Mouse (Mus musculus) ovary, adult 18-20 months (tissue): ENCODE data around the gene Fig4.

Experiments
- DNase-seq: peaks from one replicate; pipeline ENCODE4 v3.0.0; 2022; ENCODE audit warnings: low spot score, mixed read lengths

Gene Fig4

DNA sequence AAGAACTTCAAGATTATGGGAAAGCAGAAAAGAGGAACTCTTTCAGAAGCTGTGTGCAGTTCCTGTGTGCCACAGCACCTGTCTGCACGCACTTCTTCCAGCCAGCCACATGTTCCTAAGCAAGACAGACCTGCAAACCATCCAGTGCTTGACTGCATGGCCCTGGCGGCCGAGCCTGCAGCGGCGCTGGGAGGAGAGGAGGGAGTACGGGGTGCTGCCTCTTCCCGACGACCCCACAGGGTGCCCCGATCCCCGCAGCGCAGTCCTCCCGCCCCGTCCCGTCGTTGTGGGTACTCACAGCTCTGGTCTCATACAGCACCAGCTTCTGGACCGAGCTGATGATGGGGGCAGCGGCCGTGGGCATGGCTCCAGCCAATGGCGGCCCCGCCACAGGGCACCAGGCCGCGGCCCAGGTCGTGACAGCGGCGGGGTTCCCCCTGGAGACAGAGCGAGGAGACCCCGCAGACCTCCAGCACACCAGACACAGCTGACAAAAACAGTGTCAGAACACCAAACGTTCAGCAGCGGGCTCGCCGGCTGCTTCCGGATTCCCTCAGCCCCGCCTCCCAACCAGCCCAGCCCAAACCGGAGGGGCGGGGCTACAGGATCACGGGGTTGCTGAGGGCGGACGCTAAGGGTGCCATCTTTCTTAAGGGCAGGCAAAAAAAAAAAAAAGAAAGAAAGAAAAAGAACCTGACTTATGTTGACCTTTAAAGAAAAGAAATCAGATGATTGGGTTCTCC lies at the start of gene Fig4:
Fig4 (minus strand) TSS at position 572 of the 743 bp plus-strand sequence.
- DNase-seq: peak; percentile 79

DNA sequence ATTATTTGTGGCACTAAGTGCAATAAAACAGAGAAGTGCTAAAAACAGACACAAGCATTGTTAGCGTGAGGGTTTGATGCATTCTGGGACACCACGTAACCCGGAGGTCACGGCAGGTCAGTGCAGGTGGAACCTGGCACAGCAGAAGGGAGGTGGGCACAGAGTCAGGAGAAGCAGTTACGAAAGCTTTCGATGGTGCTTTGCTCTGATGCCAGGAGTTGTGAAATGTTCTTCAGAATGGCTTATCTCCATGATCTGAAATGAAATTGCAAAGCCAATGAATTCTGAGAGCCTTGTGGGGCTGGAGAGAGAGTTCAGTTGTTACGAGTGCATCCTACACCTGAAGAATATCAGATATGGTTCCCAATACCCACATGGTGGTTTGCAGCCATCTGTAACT lies 38.3 kb upstream of the Fig4 start:
- no peak for DNase-seq

DNA sequence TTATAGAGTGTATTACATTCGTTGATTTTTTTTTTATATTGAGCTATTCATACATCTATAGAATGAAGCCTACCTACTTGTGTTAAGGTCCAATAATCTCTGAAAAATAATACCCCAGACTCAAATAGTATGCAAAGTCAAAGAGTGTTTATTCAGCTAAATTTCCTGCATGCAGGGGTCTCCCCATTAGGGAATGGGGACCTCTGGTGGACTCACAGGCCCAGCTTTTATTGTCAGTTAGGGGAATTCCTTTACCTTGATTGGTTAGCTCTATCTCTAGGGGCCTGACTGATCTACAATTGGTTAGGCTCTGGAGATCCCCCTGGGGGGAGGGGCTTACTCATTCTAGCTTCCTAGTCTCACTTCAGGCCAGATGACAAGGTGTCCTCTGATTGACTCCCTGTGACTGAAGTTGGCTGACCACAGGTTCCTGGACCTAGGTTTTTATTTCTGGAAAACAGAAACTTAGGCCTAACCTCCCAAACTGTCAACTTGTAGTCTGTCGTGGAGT lies 29.5 kb upstream of the Fig4 start:
- no peak for DNase-seq

DNA sequence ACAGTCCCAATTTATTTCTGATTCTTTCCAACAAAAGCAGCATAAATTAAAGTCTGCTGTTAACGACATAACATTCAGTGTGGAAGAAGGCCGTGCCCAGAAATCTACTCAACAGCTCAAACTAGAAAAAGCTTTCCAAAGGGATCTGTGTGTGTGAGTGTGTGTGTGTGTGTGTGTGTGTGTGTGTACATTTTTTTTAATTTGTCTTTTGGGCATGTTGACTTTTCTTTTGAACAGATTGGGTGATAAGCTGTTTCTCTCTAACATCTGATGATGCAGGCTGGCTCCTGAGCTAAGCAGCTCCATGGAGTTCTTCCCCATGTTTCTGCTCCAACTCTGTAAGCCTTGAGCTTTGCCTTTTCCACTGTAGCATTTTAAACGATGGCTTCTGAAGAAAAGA lies 12.8 kb upstream of the Fig4 start:
- no peak for DNase-seq

DNA sequence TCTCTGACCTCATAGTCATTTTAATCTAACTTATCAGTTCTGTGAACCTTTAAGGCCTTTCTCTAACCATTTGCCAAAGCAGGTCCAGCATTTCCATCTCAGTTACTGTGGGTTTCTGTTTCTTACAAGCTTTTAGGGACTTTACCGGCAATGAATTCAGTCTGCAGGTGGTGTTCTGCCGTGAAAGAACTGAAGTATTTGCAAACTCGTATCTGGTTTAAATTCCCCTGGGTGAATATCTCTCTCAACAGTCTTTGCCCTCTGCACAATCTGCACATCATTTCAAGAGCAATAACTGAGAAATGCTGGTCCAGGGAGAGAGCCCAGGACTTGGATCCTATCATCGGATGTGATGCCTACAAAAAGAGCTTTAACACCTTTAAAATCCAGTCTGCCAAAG lies 5.1 kb upstream of the Fig4 start:
- no peak for DNase-seq

DNA sequence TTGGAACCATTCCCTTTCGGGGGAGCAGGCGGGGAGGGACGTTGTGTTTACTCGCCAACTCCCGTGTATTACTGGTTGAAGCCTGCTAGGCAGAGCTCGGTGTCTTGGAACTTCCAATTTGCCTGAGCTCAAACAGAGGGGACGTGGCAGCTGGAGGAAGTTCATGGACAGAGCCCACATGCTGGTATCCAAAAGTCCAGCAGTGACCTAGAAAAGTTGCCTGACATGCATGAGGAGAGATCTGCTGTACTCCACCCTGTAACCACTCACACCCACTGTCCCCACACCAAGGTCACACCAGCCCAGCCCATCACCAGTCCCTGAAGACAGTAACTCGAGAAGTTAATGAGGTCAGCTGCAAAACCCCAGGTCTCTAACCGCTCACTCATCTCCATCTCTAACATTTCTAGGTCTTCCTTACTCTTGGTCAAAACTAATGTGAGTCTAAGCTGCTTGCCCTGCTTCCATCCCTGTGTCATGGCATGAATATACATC lies 1.9 kb upstream of the Fig4 start:
- DNase-seq: no peak

DNA sequence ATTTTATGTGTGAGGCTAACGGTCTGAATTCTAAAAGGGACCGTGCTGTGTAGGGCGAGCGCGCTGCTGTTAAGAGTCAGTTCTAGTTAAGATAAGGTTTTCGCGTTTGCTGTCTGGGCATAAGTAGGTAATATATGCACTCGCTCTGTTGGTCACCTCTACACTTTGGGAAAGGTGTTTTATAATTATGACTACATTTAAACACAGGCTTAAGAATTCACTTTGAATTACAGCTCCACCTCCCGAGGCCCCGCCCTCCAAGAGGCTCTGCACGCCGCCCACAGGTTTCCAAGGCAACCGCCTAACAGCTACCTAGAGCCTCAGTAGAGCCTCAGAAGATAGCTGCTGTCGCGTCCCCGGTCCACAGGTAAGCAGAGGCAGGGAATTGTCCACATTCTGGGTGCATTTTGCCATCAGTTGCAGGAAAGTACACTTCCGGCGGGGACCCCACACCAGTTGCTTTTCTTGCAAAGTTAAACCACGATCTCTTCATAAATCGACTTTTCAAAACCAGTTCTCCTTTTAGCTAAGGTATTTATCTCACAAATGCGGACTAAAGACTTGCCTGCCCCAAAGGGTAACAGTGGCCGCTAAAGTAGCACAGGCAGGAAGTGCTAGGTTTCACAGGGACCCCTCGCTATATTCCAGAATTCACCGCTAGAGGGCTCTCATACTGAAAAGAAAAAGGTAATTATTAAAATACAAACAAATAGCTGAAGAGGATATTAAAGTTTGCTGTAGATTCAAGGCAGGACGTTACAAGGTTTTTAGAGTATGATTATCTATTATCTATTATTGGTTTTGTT lies 782 bp upstream of the Fig4 start, which contains the start of gene Ak9:
Ak9 (plus strand) TSS at position 342 of the 806 bp plus-strand sequence.
- peak; percentile 78 for DNase-seq

DNA sequence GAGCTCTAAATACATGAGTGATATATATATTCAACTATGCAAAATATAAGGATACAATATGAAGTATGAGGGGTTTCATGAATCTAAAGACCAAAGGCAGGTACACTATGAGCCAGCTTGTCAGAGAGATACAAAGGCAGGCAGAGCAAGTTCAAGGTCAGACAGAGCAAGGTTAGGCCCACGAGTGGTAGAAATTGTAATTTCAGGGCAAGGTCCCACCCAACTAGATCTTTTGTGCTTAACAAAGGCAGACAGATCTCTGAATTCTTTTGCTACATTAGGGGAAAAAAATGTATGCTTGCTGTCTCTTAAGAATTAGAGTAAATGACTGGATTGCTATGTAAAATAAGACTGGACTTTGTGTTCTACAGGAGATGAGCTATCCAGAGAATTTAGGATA lies 2.9 kb downstream of the Fig4 start:
- no peak for DNase-seq

DNA sequence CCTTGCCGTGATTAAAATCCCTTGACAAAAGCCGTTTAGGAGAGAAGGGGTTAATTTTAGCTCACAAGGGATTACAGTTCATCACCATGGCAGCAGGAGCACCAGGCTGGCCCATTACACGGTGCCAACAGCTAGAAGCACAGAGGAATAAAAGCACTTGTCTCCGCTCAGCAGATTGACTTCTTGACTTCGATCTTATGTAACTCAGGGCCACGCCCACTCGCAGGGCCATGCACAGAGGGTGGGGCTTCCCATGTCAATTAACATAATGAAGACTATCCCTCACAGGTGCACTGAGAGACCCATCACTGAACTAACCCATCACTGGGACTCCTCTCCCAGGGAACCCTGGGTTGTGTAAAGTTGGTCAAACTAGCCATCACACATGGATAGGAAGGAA lies 7.9 kb downstream of the Fig4 start:
- DNase-seq: no peak

DNA sequence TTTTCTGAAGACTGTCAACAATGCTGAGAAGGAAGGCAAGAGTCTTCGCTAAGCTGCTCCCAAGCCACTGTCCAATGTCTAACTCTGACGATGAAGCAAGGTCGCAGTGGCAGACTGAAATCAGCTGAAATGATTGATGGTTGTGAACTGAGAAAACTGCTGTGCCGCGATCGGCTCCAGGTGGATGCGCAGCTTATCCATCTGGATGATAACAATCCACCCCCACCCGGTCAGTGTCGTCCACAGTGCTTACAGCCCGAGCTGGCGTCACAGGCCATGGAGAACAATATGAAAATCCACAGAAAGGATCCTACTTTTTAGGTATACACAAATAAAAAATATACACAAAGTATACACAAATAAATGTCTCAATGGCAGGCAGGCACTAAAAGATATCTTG lies 8.3 kb downstream of the Fig4 start:
- DNase-seq: no peak

DNA sequence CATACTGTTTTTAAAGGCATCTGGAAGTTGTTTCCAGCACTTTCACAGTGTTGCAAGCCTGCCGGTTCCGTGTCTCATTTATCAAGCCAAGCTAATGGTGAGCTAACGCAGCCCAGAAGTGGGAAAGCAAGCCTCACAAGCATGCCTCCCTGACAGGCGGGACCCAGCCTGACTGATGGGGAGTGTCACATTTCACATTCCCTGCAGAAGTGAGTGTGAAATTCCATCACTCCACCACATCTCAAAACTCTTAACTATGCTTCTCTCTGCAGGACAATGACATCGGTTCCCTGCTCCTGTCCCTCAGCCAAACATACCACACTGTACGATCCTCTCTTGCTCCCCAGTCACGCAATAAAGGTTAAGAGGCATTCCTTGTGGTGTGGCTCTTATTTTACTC lies 10.0 kb downstream of the Fig4 start:
- DNase-seq: no peak

DNA sequence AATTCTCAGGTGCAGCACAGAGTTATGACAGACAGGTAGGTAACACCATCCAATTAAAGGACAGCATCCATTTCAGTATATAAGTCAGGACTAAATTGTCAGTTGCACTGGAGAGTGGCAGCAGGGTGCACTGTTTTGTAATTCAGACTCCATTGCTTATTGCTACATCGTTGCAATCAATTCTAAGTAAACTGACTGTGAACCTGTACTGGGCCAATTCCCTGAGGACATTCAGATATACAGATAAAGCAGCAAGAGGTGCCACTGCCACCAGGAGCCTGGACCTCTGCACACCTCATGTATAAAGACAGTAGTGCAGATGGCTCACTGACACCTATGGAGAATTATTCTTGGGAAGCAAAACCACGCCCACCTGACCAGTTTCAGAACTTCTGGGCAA lies 12.0 kb downstream of the Fig4 start:
- DNase-seq: no peak

DNA sequence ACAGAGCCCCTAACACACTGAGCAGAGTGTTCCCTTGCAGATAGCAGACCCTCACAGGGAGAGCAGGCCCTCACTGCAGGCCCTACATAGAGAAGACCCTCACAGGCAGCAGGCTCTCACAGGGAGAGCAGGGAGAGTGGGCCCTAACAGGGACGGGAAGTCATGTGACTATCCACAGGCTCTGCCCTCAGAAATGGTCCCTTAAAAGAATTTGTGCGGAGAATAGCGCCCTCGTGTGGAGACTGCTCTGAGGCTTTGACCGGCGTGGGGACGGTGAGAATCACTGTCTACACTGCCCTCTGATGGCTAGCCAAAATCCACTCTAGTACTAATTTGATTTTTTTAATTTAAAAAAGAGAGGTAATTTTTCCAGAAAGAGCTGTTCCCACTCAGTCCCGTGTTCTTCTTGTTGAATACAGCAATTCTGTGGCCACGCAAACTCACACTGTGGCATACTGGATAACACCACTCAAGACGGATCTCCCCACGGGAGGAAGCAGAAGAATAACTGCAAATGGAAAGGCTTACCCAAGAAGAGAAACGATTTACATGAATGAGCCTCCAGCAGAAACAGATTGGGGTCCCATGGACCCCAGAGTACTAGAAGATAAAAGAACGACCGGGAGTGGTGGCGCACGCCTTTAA lies 14.2 kb downstream of the Fig4 start:
- DNase-seq: peak; percentile 51

DNA sequence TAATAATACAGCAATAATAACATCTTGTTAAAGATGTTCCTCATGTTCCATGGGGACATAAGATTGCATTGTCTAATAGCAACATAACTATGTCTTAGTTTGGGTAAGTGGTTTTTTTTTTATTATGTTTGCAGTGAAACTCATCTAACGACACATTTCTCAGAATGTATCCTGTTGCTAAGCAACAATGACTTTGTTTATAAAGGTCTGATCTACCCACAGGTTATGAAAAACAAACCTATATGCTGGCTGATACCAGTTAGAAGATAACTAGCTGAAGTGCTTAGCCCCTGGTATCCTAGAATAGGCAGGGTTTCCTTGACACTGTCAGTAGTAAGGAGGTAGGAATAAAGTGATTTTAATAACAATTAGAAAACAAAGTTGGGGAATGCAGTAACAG lies 15.0 kb downstream of the Fig4 start:
- no peak for DNase-seq

DNA sequence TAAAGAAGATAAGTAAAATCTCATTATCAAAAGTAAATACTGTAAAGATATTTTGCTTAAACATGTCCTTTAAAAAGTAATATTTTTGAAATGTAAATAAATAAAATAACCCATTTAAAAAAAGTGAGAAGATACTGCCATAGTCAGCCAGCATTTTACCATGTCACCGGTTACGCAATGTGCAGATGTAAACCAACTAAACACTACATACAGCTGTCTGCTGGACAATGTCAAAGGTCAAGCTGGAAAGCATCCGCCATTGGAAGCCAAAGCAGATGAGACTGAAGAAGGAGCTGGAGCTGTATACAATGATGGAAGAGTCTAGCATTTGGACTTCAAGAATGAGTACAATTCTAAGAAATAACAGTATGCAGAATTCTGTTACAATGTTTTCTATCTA lies 15.4 kb downstream of the Fig4 start:
- no peak for DNase-seq

DNA sequence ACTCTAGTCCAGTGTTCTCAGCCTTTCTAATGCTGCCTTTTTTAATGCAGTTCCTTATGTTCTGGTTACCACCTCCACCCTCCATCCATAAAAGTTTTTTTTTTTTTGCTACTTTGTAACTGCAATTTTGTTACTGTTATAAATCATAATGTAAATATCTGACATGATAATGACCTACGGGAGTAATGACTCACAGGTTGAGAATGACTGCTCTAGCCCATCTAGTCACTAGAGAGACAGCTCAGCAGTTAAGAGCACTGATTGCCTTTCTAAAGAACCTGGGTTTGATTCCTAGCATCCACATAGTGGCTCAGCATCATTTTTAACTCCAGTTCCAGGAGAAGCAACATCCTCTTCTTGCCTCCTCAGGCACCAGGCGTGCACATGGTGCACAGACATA lies 21.0 kb downstream of the Fig4 start:
- no peak for DNase-seq

DNA sequence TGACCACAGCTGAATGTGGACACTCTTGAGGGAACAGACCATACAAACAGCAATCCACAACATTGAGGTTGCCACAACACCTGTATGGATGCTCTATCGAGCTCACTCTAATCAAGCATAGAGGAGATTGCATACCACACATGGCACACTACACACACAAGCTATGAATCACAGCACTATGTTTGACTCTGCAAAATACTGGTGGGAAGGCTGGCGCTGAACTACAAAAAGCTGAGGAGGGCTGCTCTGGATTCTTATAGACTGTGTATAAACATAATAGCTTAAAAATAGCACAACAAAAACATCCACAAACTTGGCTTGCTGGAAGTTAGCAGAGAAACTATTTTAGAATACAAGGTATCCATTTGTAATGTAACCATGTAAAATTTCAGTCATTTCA lies 22.3 kb downstream of the Fig4 start:
- no peak for DNase-seq

DNA sequence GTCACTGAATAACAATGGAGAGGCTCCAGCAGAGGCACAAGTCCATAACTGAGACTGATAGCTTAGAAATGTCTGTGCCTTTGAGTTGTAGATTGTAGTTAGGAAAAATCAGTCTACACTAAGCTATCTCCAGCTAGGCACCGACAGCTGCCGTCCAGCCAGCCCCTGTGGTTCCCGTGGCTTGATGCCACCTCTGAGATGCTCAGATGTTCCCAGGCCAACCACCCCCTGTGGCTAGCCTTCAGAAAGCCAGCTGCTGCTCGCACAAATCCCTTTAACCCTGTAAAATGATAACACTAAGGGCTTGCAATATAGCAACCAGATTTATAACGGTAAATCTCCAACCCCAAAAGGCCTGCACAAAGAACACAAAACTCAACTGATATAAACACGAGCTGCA lies 22.9 kb downstream of the Fig4 start:
- no peak for DNase-seq

DNA sequence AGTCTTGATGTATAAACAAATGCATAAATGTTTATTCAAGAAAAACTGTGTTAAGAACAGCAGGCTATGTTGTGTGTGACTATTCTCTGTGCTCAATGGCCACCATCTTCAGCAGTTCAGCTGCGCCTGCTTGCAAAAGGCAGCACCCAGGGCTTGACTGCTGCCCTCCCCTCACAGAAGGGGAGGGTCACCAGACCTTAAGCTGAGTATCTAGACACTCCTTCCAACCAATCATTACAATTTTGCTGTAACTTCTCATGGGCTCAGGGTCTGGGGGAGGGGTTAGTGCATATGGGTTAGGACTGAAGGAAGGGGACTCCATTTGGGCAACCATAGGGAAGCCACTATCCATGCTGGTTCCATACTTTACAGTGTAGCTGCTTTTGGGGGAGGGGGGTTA lies 24.3 kb downstream of the Fig4 start:
- DNase-seq: no peak

DNA sequence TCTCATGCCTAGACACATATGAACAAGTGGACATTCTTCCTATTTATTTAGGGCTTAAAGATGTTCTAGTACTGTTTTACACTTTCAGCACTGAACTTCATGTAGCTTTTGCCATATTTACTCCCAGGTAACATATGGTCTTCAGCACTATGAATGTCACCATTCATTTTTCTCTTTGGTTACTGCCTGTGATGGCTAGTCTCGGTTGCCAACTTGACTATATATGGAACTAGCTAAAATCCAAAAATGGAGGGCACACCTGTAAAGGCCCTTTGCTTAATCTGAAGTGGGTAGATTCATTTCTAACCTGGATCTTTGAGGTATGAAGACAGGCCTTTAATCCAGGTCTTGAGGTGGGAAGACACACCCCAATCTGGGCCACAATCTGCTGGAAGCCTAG lies 28.2 kb downstream of the Fig4 start:
- no peak for DNase-seq

DNA sequence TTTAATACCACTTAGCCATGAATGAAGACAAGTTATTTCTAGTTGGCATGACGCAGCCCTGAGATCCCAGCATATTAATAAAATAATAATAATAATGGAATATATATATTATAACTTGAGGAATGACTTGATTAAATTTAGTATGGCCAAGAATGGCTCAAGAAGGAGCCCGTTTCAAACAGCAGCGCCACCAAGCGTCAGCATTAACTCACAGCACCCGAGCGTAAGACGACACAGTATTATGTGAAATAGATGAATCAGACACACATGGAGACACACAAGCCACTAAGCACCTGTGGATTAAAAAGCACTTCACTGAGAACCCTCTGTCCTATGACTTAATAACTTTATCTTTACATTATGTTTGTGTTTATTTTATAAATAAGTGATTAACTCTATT lies 31.2 kb downstream of the Fig4 start:
- no peak for DNase-seq

DNA sequence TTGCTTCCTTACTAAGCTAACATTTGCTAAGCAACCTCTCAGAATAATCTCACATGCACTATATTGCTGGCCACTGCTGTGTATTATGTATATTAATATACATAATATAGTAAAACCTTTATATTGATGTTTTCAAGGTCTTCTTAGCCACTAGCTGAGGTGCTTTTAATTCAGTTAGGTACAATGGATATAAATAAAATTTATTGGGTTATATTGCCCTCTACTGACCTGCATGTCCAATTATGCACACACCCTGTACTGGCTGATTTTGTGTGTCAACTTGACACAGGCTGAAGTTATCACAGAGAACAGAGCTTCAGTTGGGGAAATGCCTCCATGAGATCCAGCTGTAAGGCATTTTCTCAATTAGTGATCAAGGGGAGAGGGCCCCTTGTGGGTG lies 41.2 kb downstream of the Fig4 start:
- DNase-seq: no peak

DNA sequence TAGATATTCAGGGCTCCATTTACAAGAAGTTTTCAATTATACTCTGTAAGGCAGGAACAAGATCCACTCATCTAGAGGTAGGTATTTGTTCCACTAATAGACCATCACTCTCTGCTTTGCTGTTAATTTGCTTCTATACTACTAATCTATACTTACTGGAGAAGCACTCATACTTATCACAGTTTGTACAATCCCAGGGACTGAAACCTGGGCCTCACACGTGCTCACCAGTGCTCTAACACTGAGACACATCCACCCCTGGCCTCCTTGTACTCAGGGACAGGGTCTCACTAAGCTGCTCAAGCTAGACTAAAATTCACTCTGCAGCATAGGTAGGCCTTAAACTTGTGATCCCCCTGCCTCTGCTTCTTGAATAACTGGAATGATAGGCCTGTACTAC lies 41.8 kb downstream of the Fig4 start:
- DNase-seq: no peak
